Mouse (Mus musculus): ENCODE results near the gene Rgs14. TPM values are rescaled to one million over a fixed set of nuclear protein-coding genes. Genes with fewer than 3 reads are reported as not detected.

Rgs14 gene
- polyA plus RNA-seq, 1 experiment from 2014 or later = 0.73 TPM

- Histone ChIP-seq H3K27me3 (ENCODE audit: control insufficient read depth, insufficient read depth, low read length) (no peaks in the 10 kb centered on the region), H3K36me3 (ENCODE audit: control insufficient read depth, insufficient read depth, low read length) (peaks cover 10% of the 10 kb centered on the region), H3K4me2 (replicated peaks; ENCODE audit: low read depth) (peak within 1 kb of the TSS; percentile 92), H3K9ac (ENCODE audit: low read length) (peak within 1 kb of the TSS; percentile 65), H3K4me3 (ENCODE audit: low read depth, low read length) (peak within 1 kb of the TSS; percentile 63), H3K4me1 (replicated peaks; ENCODE audit: control insufficient read depth, insufficient read depth) (peaks cover 10% of the 10 kb centered on the region; the same call in 1 of the 2 replicates), H3K9me3 (ENCODE audit: control insufficient read depth, low read length) (no peaks in the 10 kb centered on the region), H3K27ac (replicated peaks) (peak within 1 kb of the TSS; percentile 71)
- ATAC-seq (ENCODE audit: low FRiP score, low TSS enrichment) = peak; percentile 81
- peak; percentile 90 for DNase-seq (ENCODE audit: low spot score)
- under 1% methylated on average over 74 of the region's 82 CpGs for WGBS
- TF ChIP-seq EP300 (optimal IDR thresholded peaks at IDR 0.05) (no peak), CTCF (IDR thresholded peaks at IDR 0.05; ENCODE audit: low read depth) (no peak)
These were observed 39.6 kb upstream of the Rgs14 start, which contains the start of gene Mxd3 for GRCm38 (mm10) chr13:55329683-55330566. Gene Mxd3, minus strand, starts transcription at chr13:55329823.

GRCm38 (mm10) chr13:55330567-55331400 is 38.7 kb upstream of the Rgs14 start:
- DNase-seq (ENCODE audit: low spot score) (no peak), ATAC-seq (ENCODE audit: low FRiP score, low TSS enrichment) (no peak)
- Histone ChIP-seq H3K9ac (ENCODE audit: low read length) (peak overlapping the region; percentile 65; the same call in 1 of the 2 replicates), H3K4me3 (ENCODE audit: low read depth, low read length) (peak overlapping the region; percentile 63), H3K4me2 (replicated peaks; ENCODE audit: low read depth) (peak overlapping the region; percentile 92), H3K36me3 (ENCODE audit: control insufficient read depth, insufficient read depth, low read length) (peaks cover 3% of the 10 kb centered on the region), H3K9me3 (ENCODE audit: control insufficient read depth, low read length) (no peaks in the 10 kb centered on the region), H3K4me1 (replicated peaks; ENCODE audit: control insufficient read depth, insufficient read depth) (peaks cover 10% of the 10 kb centered on the region; the same call in 1 of the 2 replicates), H3K27me3 (ENCODE audit: control insufficient read depth, insufficient read depth, low read length) (no peaks in the 10 kb centered on the region), H3K27ac (replicated peaks) (0 out of 2 replicates have a peak overlapping the region, but pooled peaks have one; percentile 71)
- TF ChIP-seq EP300 (optimal IDR thresholded peaks at IDR 0.05) (no peak), CTCF (IDR thresholded peaks at IDR 0.05; ENCODE audit: low read depth) (peak; percentile 60)
- 51% methylated on average over 14 of the region's 14 CpGs for WGBS

- H3K4me3 ChIP-seq (ENCODE audit: low read depth, low read length) = no peak overlapping the region
- peaks cover 10% of the 10 kb centered on the region; the same call in 1 of the 2 replicates for H3K4me1 ChIP-seq (replicated peaks; ENCODE audit: control insufficient read depth, insufficient read depth)
- DNase-seq (ENCODE audit: low spot score) = no peak
- no peak overlapping the region for H3K27ac ChIP-seq (replicated peaks)
- H3K4me2 ChIP-seq (replicated peaks; ENCODE audit: low read depth) = no peak overlapping the region
- no peaks in the 10 kb centered on the region for H3K27me3 ChIP-seq (ENCODE audit: control insufficient read depth, insufficient read depth, low read length)
- no peak for ATAC-seq (ENCODE audit: low FRiP score, low TSS enrichment)
- no peak for TF ChIP-seq EP300 (optimal IDR thresholded peaks at IDR 0.05)
- no peak for TF ChIP-seq CTCF (IDR thresholded peaks at IDR 0.05; ENCODE audit: low read depth)
- H3K9ac ChIP-seq (ENCODE audit: low read length) = no peak overlapping the region
- 91% methylated on average over 3 of the region's 3 CpGs for WGBS
- H3K9me3 ChIP-seq (ENCODE audit: control insufficient read depth, low read length) = no peaks in the 10 kb centered on the region
- H3K36me3 ChIP-seq (ENCODE audit: control insufficient read depth, insufficient read depth, low read length) = no peaks in the 10 kb centered on the region
These were observed 37.2 kb upstream of the Rgs14 start for GRCm38 (mm10) chr13:55332331-55332730.

GRCm38 (mm10) chr13:55335701-55336100 is 33.8 kb upstream of the Rgs14 start:
- Histone ChIP-seq H3K4me2 (replicated peaks; ENCODE audit: low read depth) (no peak overlapping the region), H3K4me3 (ENCODE audit: low read depth, low read length) (no peak overlapping the region), H3K36me3 (ENCODE audit: control insufficient read depth, insufficient read depth, low read length) (no peaks in the 10 kb centered on the region), H3K27ac (replicated peaks) (no peak overlapping the region), H3K9ac (ENCODE audit: low read length) (no peak overlapping the region), H3K9me3 (ENCODE audit: control insufficient read depth, low read length) (no peaks in the 10 kb centered on the region), H3K27me3 (ENCODE audit: control insufficient read depth, insufficient read depth, low read length) (no peaks in the 10 kb centered on the region), H3K4me1 (replicated peaks; ENCODE audit: control insufficient read depth, insufficient read depth) (no peaks in the 10 kb centered on the region)
- 81% methylated on average over 4 of the region's 4 CpGs for WGBS
- TF ChIP-seq EP300 (optimal IDR thresholded peaks at IDR 0.05) (no peak), CTCF (IDR thresholded peaks at IDR 0.05; ENCODE audit: low read depth) (no peak)
- ATAC-seq (ENCODE audit: low FRiP score, low TSS enrichment) (no peak), DNase-seq (ENCODE audit: low spot score) (no peak)

- DNase-seq (ENCODE audit: low spot score) = no peak
- H3K9me3 ChIP-seq (ENCODE audit: control insufficient read depth, low read length) = no peaks in the 10 kb centered on the region
- no peak for TF ChIP-seq CTCF (IDR thresholded peaks at IDR 0.05; ENCODE audit: low read depth)
- no peak for TF ChIP-seq EP300 (optimal IDR thresholded peaks at IDR 0.05)
- H3K9ac ChIP-seq (ENCODE audit: low read length) = no peak overlapping the region
- no peaks in the 10 kb centered on the region for H3K27me3 ChIP-seq (ENCODE audit: control insufficient read depth, insufficient read depth, low read length)
- no peak for ATAC-seq (ENCODE audit: low FRiP score, low TSS enrichment)
- H3K27ac ChIP-seq (replicated peaks) = no peak overlapping the region
- no peaks in the 10 kb centered on the region for H3K36me3 ChIP-seq (ENCODE audit: control insufficient read depth, insufficient read depth, low read length)
- no peak overlapping the region for H3K4me3 ChIP-seq (ENCODE audit: low read depth, low read length)
- no peak overlapping the region for H3K4me2 ChIP-seq (replicated peaks; ENCODE audit: low read depth)
- WGBS = 71% methylated on average over 10 of the region's 10 CpGs
- H3K4me1 ChIP-seq (replicated peaks; ENCODE audit: control insufficient read depth, insufficient read depth) = no peaks in the 10 kb centered on the region
These were observed 32.1 kb upstream of the Rgs14 start for GRCm38 (mm10) chr13:55337341-55337975.

Measured in stomach, postnatal 0 days (tissue).